Mouse (Mus musculus) limb, embryonic 12.5 days (tissue): ENCODE results near the gene Enpp7. TPM values are rescaled to one million over a fixed set of nuclear protein-coding genes. Genes with fewer than 3 reads are reported as not detected.

Experiments
- ATAC-seq: fragments of 200-750 bp; cut with Nextera tagmentation; 2 replicates; pipeline ENCODE4 v1.8.0; 2017; ENCODE audit warnings: low read depth, moderate TSS enrichment; ENCODE audit not compliant: insufficient number of reproducible peaks, insufficient read depth, low FRiP score, low TSS enrichment
- H3K27ac ChIP-seq: fragments of 300-500 bp; sonication (generic); 2 replicates; pipeline ENCODE4 v1.5.1; 2016; ENCODE audit warnings: mild to moderate bottlenecking, moderate library complexity
- H3K27me3 ChIP-seq: fragments of 300-500 bp; sonication (generic); 2 replicates; pipeline ENCODE4 v1.6.1; 2016; ENCODE audit warnings: mild to moderate bottlenecking, moderate library complexity
- H3K36me3 ChIP-seq: fragments of 300-500 bp; sonication (generic); 2 replicates; pipeline ENCODE4 v1.6.1; 2016; ENCODE audit warnings: mild to moderate bottlenecking, moderate library complexity
- H3K4me1 ChIP-seq: fragments of 300-500 bp; sonication (generic); replicated peaks from 2 replicates; pipeline ENCODE4 v1.6.1; 2016
- H3K4me2 ChIP-seq: fragments of 300-500 bp; sonication (generic); 2 replicates; pipeline ENCODE4 v1.6.1; 2016; ENCODE audit warnings: mild to moderate bottlenecking, moderate library complexity
- H3K4me3 ChIP-seq: fragments of 300-500 bp; sonication (generic); replicated peaks from 2 replicates; pipeline ENCODE4 v1.5.1; 2016; ENCODE audit warnings: mild to moderate bottlenecking
- H3K9ac ChIP-seq: fragments of 300-500 bp; sonication (generic); replicated peaks from 2 replicates; pipeline ENCODE4 v1.6.1; 2016; ENCODE audit warnings: mild to moderate bottlenecking, moderate library complexity
- H3K9me3 ChIP-seq: fragments of 300-500 bp; sonication (generic); 2 replicates; pipeline ENCODE4 v1.6.1; 2016; ENCODE audit warnings: mild to moderate bottlenecking, moderate library complexity
- WGBS: fragments of 180-500 bp; shearing (Covaris S2); methylation state at CpG from one replicate; pipeline ENCODE4 v1.1.7; 2016; 5-methylcytosine and 5-hydroxymethylcytosine counted together
- polyA plus RNA-seq: library from polyadenylated mRNA; unstranded; fragments of >200 nt; fragmentation: Nextera tagmentation; extraction: Ambion mirVana; gene quantifications from 2 replicates; pipeline ENCODE4 v1.2.1, GENCODE M21; 2016

Gene Enpp7
- polyA plus RNA-seq, 1 experiment from 2014 or later, result not detected

DNA sequence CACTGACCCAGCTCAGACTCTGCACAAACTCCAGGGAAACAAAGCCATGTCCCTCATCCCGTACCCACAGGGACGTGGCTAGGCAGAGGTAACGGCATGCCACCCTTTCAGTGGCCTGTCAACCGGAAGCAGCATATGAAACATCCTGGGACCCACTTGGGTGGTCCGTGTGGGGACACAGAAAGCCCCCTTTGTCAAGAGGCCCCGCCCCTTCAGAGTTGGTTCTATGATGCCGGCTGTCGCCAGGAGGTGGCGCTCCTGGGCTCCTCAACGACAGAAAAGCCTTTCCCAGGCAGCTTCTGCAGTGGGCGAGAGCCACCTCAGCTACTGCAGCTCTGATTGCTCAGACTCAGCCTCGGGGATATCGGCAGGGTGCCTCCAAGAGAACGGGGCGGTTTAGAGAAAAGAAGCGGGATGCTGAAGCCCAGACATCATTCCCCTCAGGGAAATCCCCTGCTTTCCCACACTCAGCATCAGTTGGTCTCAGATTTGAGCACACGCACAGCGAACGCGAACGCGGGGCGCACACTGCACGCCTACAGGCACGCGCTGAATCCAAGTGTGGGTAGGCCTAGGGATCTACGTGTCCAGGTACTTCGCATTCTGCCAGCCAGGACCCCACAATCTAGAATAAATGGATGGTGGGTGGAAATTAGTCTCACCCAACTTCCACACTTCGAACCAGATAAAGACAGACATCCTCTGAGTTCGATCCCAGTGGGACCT, 10.7 kb downstream of the Enpp7 start:
- H3K36me3 ChIP-seq, result no peaks in the 10 kb centered on the region
- ATAC-seq, result peak; percentile 45; the same call in 1 of the 2 replicates
- H3K9me3 ChIP-seq, result peaks cover 4% of the 10 kb centered on the region; the same call in 1 of the 2 replicates
- peak overlapping the region; percentile 59 for H3K4me2 ChIP-seq
- H3K4me3 ChIP-seq, result peak overlapping the region; percentile 30
- peaks cover 18% of the 10 kb centered on the region for H3K4me1 ChIP-seq
- WGBS, result 10% methylated on average over 30 of the region's 30 CpGs
- H3K27ac ChIP-seq, result no peak overlapping the region
- no peak overlapping the region for H3K9ac ChIP-seq
- H3K27me3 ChIP-seq, result peaks cover 24% of the 10 kb centered on the region

DNA sequence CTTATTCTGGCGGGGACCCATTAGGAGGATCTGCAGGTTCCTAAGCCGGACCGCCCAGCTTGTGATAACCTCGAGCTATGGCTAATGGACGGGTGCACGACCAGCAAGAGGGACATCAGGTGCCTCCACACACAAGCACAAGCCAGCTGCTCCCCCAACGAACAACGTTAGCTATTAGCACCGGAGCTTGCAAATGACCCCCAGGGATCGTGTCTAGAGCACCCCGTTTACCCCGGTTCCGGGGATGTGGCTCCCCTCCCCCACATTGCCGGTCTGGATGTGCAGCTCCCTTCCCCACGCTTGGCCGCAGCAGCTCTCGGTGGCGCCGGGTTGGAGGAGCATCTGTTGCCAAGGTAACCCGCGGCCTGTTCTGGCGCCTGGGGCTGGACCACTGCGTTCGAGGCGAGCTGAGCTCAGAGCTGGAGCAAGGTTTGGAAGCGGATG, 11.4 kb downstream of the Enpp7 start:
- H3K4me1 ChIP-seq, result peaks cover 18% of the 10 kb centered on the region
- 4% methylated on average over 26 of the region's 26 CpGs for WGBS
- H3K4me2 ChIP-seq, result peak overlapping the region; percentile 59
- no peaks in the 10 kb centered on the region for H3K36me3 ChIP-seq
- peak overlapping the region; percentile 18; the same call in 1 of the 2 replicates for H3K4me3 ChIP-seq
- peaks cover 27% of the 10 kb centered on the region for H3K27me3 ChIP-seq
- peaks cover 4% of the 10 kb centered on the region; the same call in 1 of the 2 replicates for H3K9me3 ChIP-seq
- ATAC-seq, result no peak; the same call in 1 of the 2 replicates
- no peak overlapping the region for H3K27ac ChIP-seq
- 0 out of 2 replicates have a peak overlapping the region, but pooled peaks have one; percentile 8 for H3K9ac ChIP-seq

DNA sequence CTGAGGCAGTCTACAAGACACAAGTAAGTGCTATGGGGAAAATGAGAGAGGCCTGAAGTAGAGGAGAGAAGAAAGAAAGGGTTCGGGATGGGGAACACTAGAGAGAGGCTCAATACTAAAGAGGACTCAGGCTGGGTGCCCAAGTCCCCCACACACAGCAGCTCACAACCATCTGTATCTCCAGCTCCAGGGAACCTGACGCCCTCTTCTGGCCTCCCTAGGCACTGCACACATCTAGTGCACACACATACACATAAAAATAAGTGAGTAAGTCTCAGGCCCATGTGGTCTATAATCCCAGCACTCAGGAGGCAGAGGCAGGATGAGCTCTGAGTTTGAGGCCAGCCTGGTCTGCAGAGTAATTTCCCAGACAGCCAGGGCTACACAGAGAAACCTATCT, 12.9 kb downstream of the Enpp7 start:
- H3K36me3 ChIP-seq, result no peaks in the 10 kb centered on the region
- 63% methylated on average over 2 of the region's 2 CpGs for WGBS
- H3K27ac ChIP-seq, result no peak overlapping the region
- H3K4me1 ChIP-seq, result peaks cover 13% of the 10 kb centered on the region
- H3K9ac ChIP-seq, result no peak overlapping the region
- H3K4me2 ChIP-seq, result no peak overlapping the region
- peaks cover 4% of the 10 kb centered on the region; the same call in 1 of the 2 replicates for H3K9me3 ChIP-seq
- no peak for ATAC-seq
- no peak overlapping the region for H3K4me3 ChIP-seq
- peaks cover 29% of the 10 kb centered on the region for H3K27me3 ChIP-seq

DNA sequence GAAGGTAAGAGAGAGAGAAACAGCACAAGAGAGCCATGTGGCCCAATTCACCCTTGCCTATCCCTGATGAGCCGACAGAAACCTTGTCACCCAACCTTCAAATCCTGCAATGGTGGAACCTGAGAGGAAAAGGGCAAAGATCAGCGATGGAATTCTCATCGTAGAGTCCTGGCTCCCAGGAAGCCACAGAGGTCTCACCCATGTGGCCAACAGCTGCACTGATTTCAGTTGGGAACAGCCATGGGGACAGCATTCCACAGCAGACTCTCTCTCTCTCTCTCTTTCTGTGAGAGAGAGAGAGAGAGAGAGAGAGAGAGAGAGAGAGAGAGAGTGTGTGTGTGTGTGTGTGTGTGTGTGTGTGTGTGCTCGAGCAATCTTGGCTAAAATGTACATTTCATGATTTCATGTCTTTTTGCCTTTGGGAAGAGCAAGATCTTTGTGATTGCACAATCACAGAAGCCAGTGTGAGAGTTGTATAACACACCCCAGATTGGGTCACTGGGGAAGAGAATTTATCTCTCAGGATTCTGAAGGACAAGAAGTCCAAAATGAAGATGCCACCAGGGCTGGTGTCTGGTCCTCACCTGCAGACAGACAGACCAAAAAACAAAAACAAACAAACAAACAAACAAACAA, 13.6 kb downstream of the Enpp7 start:
- no peak for ATAC-seq
- H3K9me3 ChIP-seq, result peaks cover 4% of the 10 kb centered on the region; the same call in 1 of the 2 replicates
- no peak overlapping the region for H3K9ac ChIP-seq
- H3K27me3 ChIP-seq, result peaks cover 31% of the 10 kb centered on the region
- no peak overlapping the region for H3K27ac ChIP-seq
- no peak overlapping the region for H3K4me2 ChIP-seq
- H3K4me3 ChIP-seq, result no peak overlapping the region
- H3K36me3 ChIP-seq, result no peaks in the 10 kb centered on the region
- WGBS, result 50% methylated on average over 4 of the region's 4 CpGs
- peaks cover 13% of the 10 kb centered on the region for H3K4me1 ChIP-seq

DNA sequence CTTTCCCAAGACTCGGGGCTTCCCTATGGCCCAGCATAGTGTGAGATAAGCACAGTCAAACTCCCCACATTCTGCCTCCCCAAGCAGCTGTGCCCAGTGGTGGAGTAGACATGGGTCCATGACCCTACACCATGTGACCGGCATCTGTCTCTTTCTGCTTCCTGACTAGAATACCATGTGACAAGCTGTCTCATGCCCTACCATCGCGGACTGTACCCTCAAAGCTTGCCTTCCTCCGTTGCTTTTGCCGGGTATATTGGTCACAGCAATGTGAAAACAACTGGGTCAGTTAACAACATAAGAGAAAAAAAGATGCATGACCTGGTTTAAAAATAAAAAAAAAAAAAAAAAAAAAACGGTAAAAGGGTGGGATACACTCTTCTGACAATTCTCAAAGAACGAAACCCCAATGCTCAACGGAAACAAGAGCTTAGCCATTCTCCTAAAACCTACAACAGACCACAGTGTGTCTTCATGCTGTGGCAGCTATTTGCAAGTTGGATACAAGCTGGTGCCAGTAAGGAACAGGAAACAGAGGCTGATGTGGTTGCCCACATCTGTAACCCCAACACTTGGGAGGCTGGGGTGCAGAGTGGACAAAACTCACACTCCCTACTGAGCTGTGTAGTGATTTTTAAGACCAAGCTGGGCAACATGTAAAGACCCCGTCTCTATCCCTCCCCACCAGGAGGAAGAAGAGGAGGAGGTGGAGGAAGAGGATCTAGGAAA, 17.7 kb downstream of the Enpp7 start:
- peaks cover 4% of the 10 kb centered on the region; the same call in 1 of the 2 replicates for H3K9me3 ChIP-seq
- H3K27me3 ChIP-seq, result peaks cover 14% of the 10 kb centered on the region
- H3K9ac ChIP-seq, result no peak overlapping the region
- H3K4me3 ChIP-seq, result no peak overlapping the region
- H3K36me3 ChIP-seq, result no peaks in the 10 kb centered on the region
- ATAC-seq, result no peak
- 84% methylated on average over 10 of the region's 10 CpGs for WGBS
- no peak overlapping the region for H3K27ac ChIP-seq
- no peak overlapping the region for H3K4me2 ChIP-seq
- H3K4me1 ChIP-seq, result peaks cover 4% of the 10 kb centered on the region; the same call in 1 of the 2 replicates

DNA sequence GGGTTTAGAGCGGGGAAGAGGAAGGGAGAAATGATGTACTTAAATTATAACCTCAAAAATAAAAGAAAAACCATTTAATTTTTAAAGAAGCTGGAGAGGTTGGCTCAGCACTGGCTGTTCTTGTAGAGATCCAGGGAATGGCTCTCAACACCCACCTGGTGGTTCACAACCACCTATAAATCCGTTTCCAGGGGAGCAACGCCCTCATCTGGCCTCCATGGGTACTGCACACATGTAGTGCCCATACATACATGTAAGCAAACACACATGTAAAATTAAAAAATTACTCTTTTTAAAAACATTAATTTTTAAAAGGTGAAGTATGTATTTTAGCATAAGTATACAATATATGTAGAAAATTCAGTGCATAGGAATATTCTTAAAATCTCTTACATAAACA, 18.5 kb downstream of the Enpp7 start:
- Histone ChIP-seq H3K4me3 (no peak overlapping the region), H3K27me3 (peaks cover 14% of the 10 kb centered on the region; the same call in 1 of the 2 replicates), H3K4me2 (no peak overlapping the region), H3K36me3 (no peaks in the 10 kb centered on the region), H3K9ac (no peak overlapping the region), H3K27ac (no peak overlapping the region), H3K9me3 (no peaks in the 10 kb centered on the region), H3K4me1 (peaks cover 4% of the 10 kb centered on the region; the same call in 1 of the 2 replicates)
- 74% methylated on average over 3 of the region's 3 CpGs for WGBS
- no peak for ATAC-seq

DNA sequence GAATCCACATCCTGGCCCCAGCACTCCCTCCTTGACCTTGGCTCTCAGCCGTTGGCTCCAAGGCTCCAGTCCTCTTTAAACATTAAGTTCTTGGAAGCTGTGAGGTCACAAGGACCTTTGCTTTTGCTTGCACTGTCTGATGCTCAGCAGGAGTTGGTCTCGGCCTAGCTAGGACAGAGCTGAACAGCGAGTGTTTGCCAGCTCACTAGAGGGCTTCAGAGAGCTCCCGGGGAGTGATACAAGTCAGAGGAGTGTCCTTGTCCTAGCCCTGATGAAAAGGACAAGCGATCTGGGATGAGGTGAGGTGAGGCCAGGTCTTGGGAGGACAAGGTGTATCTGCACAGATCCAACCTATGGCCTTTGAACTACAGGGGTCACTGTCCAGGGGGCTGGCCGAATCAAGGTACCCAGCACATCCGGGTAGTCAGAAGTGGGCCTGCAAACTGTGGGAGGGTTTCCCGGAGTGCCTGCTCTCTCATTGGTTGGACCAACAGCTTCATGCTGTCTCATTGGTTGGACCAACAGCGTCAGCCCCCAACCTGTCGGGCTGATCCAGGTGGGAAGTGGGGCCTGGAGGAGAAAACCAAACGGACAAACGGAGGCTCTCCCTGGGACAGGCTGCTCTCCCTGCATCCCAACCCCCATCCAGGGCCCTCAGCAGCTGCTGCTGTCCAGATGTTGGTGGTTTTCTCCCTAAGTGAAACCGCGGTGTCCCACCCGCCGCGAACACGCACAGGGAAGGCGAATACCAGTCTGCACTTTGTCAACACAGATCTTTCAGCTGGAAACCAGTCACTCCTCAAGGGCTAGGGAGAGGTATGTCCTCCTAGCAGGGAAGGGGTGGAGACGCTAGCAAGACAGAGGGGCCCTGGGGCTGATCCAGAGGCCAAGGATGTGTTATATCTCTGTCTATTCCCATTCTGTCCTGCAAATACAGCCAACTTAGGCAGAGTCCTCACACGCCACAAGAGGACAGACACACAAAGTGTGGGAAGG, 19.8 kb downstream of the Enpp7 start:
- H3K9me3 ChIP-seq, result no peaks in the 10 kb centered on the region
- 21% methylated on average over 21 of the region's 21 CpGs for WGBS
- peak overlapping the region; percentile 54 for H3K9ac ChIP-seq
- peak overlapping the region; percentile 42 for H3K4me3 ChIP-seq
- no peaks in the 10 kb centered on the region for H3K36me3 ChIP-seq
- peaks cover 4% of the 10 kb centered on the region; the same call in 1 of the 2 replicates for H3K4me1 ChIP-seq
- peak; percentile 58; the same call in 1 of the 2 replicates for ATAC-seq
- peaks cover 14% of the 10 kb centered on the region; the same call in 1 of the 2 replicates for H3K27me3 ChIP-seq
- peak overlapping the region; percentile 63 for H3K4me2 ChIP-seq
- no peak overlapping the region for H3K27ac ChIP-seq

DNA sequence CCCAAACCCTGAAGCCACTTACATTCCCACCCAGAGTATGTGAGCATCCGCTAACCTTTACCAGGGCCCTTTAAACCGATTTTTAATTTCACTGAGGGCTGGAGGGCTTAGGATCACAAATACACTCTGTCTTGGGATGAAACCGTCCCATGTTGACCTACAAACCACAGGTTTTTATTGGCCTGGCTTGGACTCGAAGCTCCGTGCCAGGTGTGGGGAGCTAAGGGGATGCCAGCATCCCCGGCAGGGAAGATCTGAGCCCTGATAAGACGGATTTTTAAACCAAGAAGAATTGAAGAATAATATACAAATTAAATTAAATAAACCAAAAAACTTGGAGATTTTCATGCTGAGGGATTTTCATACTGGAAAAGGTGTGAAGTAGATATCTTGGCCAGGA, 26.5 kb downstream of the Enpp7 start:
- no peak for ATAC-seq
- Histone ChIP-seq H3K9me3 (no peaks in the 10 kb centered on the region), H3K27me3 (no peaks in the 10 kb centered on the region), H3K4me1 (no peaks in the 10 kb centered on the region), H3K9ac (no peak overlapping the region), H3K4me3 (no peak overlapping the region), H3K4me2 (no peak overlapping the region), H3K36me3 (no peaks in the 10 kb centered on the region), H3K27ac (no peak overlapping the region)
- 74% methylated on average over 7 of the region's 7 CpGs for WGBS

DNA sequence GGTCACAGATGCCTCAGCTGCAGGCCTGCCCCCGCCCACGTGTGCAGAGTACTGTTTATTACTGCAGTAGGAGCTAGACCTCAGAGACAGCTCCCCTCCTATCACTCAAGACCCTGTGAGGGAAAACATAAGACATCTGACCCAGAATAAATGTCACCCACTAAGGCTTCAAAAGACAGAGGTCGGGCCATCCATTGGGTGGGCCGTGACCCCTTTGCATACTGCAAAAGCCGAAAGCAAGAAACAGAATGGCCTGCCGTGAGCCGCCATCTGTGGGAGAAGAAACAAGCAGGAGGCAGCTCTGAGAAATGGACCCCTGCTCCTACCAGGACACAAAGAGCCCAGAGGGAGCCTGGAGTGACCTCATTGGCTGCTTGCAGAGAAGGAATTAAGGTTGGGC, 29.5 kb downstream of the Enpp7 start:
- no peak overlapping the region for H3K4me2 ChIP-seq
- WGBS, result 58% methylated on average over 7 of the region's 7 CpGs
- no peaks in the 10 kb centered on the region for H3K36me3 ChIP-seq
- H3K4me1 ChIP-seq, result peaks cover 3% of the 10 kb centered on the region
- H3K27me3 ChIP-seq, result peaks cover 2% of the 10 kb centered on the region; the same call in 1 of the 2 replicates
- H3K9me3 ChIP-seq, result no peaks in the 10 kb centered on the region
- H3K27ac ChIP-seq, result no peak overlapping the region
- H3K4me3 ChIP-seq, result no peak overlapping the region
- H3K9ac ChIP-seq, result no peak overlapping the region
- no peak for ATAC-seq

DNA sequence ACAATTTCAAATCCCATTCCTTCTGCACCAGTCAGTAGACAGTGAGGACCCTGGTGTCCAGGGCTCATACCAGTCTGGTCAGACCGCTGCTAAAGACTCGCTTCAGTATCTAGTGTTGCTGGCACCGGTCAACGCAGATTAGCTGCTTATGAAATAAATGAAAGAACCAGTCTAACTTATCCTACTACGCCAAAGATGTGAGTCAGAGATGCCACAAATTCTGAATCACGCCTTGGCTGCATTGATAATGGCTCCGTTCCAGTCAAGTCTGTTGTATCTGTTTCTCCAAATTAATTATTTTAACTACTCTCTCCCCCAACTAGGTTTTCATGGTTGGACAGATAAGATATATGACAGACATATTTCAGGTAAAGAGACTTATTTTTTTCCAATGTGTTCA, 33.2 kb downstream of the Enpp7 start:
- Histone ChIP-seq H3K4me2 (no peak overlapping the region), H3K9ac (no peak overlapping the region), H3K36me3 (peaks cover 22% of the 10 kb centered on the region), H3K4me3 (no peak overlapping the region), H3K27ac (no peak overlapping the region), H3K9me3 (no peaks in the 10 kb centered on the region), H3K27me3 (peaks cover 2% of the 10 kb centered on the region; the same call in 1 of the 2 replicates), H3K4me1 (peaks cover 27% of the 10 kb centered on the region)
- WGBS, result 95% methylated on average over 7 of the region's 7 CpGs
- no peak for ATAC-seq
